Mouse (Mus musculus) kidney, adult 2 months (tissue): ENCODE results near the gene 4933415F23Rik. TPM values are rescaled to one million over a fixed set of nuclear protein-coding genes. Genes with fewer than 3 reads are reported as not detected.

Experiments used
- DNase-seq: peaks from one replicate; pipeline ENCODE4 v3.0.0; 2021
- H3K27ac ChIP-seq: fragments of 200-500 bp; 2 replicates; pipeline ENCODE4 v1.5.1; 2012; ENCODE audit warnings: low read depth, low read length, control low read depth, inconsistent platforms; ENCODE audit not compliant: insufficient read depth
- H3K27me3 ChIP-seq: fragments of 200-500 bp; replicated peaks from 2 replicates; pipeline ENCODE4 v1.6.1; 2012; ENCODE audit warnings: mild to moderate bottlenecking, moderate library complexity, low read length, inconsistent platforms; ENCODE audit not compliant: control insufficient read depth, insufficient read depth
- H3K36me3 ChIP-seq: fragments of 200-500 bp; 2 replicates; pipeline ENCODE4 v1.6.1; 2012; ENCODE audit warnings: mild to moderate bottlenecking, moderate library complexity, low read length, inconsistent platforms; ENCODE audit not compliant: control insufficient read depth, insufficient read depth
- H3K4me1 ChIP-seq: fragments of 200-500 bp; 2 replicates; pipeline ENCODE4 v1.6.1; 2011; ENCODE audit warnings: low read length; ENCODE audit not compliant: control insufficient read depth, insufficient read depth
- H3K4me3 ChIP-seq: fragments of 200-500 bp; 2 replicates; pipeline ENCODE4 v1.5.1; 2011; ENCODE audit warnings: mild to moderate bottlenecking, low read depth, low read length, control low read depth; ENCODE audit not compliant: insufficient read depth
- CTCF ChIP-seq: fragments of 200-500 bp; conservative IDR thresholded peaks from 2 replicates; pipeline ENCODE4 v1.5.1; 2011; ENCODE audit warnings: low read depth, mild to moderate bottlenecking, control low read depth, low read length, moderate library complexity, mixed read lengths; ENCODE audit not compliant: insufficient read depth, insufficient read length
- POLR2A ChIP-seq: fragments of 200-500 bp; IDR thresholded peaks from one replicate; pipeline ENCODE4 v1.6.1; 2011; ENCODE audit warnings: low read depth, low read length, control low read depth
- WGBS: fragments of 180-500 bp; shearing (Covaris S2); methylation state at CpG from one replicate; pipeline ENCODE4 v1.1.7; 2018; 5-methylcytosine and 5-hydroxymethylcytosine counted together
- polyA plus RNA-seq: library from polyadenylated mRNA; depleted of rRNA; stranded (reverse); fragments of >200 nt; gene quantifications from 2 replicates; pipeline ENCODE4 v1.2.3, GENCODE M21; 2012

The 4933415F23Rik gene
- polyA plus RNA-seq, 1 experiment = 0.09 TPM

- DNase-seq = no peak
- WGBS = 73% methylated on average over 2 of the region's 2 CpGs
- no peak for TF ChIP-seq POLR2A
- H3K4me3 ChIP-seq = no peak overlapping the region
- H3K36me3 ChIP-seq = no peaks in the 10 kb centered on the region
- no peaks in the 10 kb centered on the region for H3K4me1 ChIP-seq
- no peak overlapping the region for H3K27ac ChIP-seq
- no peaks in the 10 kb centered on the region; the same call in 1 of the 2 replicates for H3K27me3 ChIP-seq
Observed at GRCm38 (mm10) chr1:23063946-23064345, 38.1 kb downstream of the 4933415F23Rik start.

- no peak for TF ChIP-seq POLR2A
- peak; percentile 58 for TF ChIP-seq CTCF
- H3K27me3 ChIP-seq = no peaks in the 10 kb centered on the region; the same call in 1 of the 2 replicates
- WGBS = 25% methylated on average over 14 of the region's 14 CpGs
- H3K4me3 ChIP-seq = no peak overlapping the region
- H3K27ac ChIP-seq = no peak overlapping the region
- H3K4me1 ChIP-seq = no peaks in the 10 kb centered on the region
- peak; percentile 52 for DNase-seq
- no peaks in the 10 kb centered on the region for H3K36me3 ChIP-seq
Observed at GRCm38 (mm10) chr1:23061614-23062373, 40.3 kb downstream of the 4933415F23Rik start.

GRCm38 (mm10) chr1:23060056-23060455 is 42.0 kb downstream of the 4933415F23Rik start:
- no peaks in the 10 kb centered on the region for H3K36me3 ChIP-seq
- H3K4me3 ChIP-seq = no peak overlapping the region
- H3K27me3 ChIP-seq = no peaks in the 10 kb centered on the region
- 88% methylated on average over 9 of the region's 9 CpGs for WGBS
- DNase-seq = no peak
- no peak for TF ChIP-seq CTCF
- TF ChIP-seq POLR2A = no peak
- no peaks in the 10 kb centered on the region for H3K4me1 ChIP-seq
- no peak overlapping the region for H3K27ac ChIP-seq
